Mouse (Mus musculus): ENCODE results near the gene Hck.

DNA sequence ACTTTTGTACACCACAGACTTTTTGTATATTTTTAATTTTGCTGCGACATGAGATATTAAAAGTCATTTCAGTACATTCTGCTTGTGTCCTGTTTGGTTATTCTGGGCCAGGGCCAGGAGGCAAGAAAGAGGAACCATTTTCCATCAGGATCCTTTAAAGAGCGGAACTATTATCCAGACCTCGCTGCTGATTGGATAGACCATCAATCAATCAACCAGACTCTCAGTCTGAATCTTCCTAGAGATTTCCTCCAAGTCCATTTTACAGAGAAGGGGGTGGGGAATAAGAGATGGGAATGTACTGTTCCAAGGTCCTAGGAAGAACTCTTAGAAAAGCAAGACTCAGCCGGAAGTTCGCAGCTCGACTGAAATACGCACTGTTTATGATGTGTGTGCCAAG lies 48.1 kb upstream of the Hck start:
- TF ChIP-seq CTCF (IDR thresholded peaks at IDR 0.05) (no peak), EP300 (IDR thresholded peaks at IDR 0.05; ENCODE audit: insufficient read depth, low read depth, low read length) (no peak)

Measured in heart, adult 2 months (tissue).